Mouse (Mus musculus) hindbrain, postnatal 0 days (tissue): ENCODE data around the gene Prps2. TPM values are rescaled to one million over a fixed set of nuclear protein-coding genes. Genes with fewer than 3 reads are reported as not detected.

Experiments
- ATAC-seq: fragments of 200-750 bp; cut with Nextera tagmentation; 2 replicates; pipeline ENCODE4 v1.8.0; 2017; ENCODE audit warnings: mild to moderate bottlenecking, moderate TSS enrichment, moderate library complexity
- DNase-seq: peaks from one replicate; pipeline ENCODE4 v3.0.0-alpha.2; 2015; ENCODE audit warnings: low spot score
- H3K27ac ChIP-seq: fragments of 300-500 bp; sonication (generic); 2 replicates; pipeline ENCODE4 v1.5.1; 2014; ENCODE audit warnings: mild to moderate bottlenecking
- H3K27me3 ChIP-seq: fragments of 300-500 bp; sonication (generic); 2 replicates; pipeline ENCODE4 v1.6.1; 2014; ENCODE audit warnings: low read length, mixed read lengths; ENCODE audit not compliant: insufficient read depth
- H3K36me3 ChIP-seq: fragments of 300-500 bp; sonication (generic); 2 replicates; pipeline ENCODE4 v1.6.1; 2014; ENCODE audit warnings: low read length, mixed read lengths; ENCODE audit not compliant: insufficient read depth
- H3K4me1 ChIP-seq: fragments of 300-500 bp; sonication (generic); 2 replicates; pipeline ENCODE4 v1.6.1; 2014; ENCODE audit warnings: antibody characterized with exemption, low read length, mixed read lengths; ENCODE audit not compliant: insufficient read depth
- H3K4me2 ChIP-seq: fragments of 300-500 bp; sonication (generic); 2 replicates; pipeline ENCODE4 v1.6.1; 2014; ENCODE audit warnings: low read depth, mild to moderate bottlenecking, low read length, moderate library complexity, mixed read lengths
- H3K4me3 ChIP-seq: fragments of 300-500 bp; sonication (generic); 2 replicates; pipeline ENCODE4 v1.5.1; 2014; ENCODE audit warnings: low read length
- H3K9ac ChIP-seq: fragments of 300-500 bp; sonication (generic); replicated peaks from 2 replicates; pipeline ENCODE4 v1.6.1; 2014; ENCODE audit warnings: mild to moderate bottlenecking, low read length, moderate library complexity, mixed read lengths
- H3K9me3 ChIP-seq: fragments of 300-500 bp; sonication (generic); 2 replicates; pipeline ENCODE4 v1.6.1; 2016; ENCODE audit warnings: low read length, mixed read lengths
- CTCF ChIP-seq: IDR thresholded peaks from 2 replicates; pipeline ENCODE4 v1.5.1; 2016; ENCODE audit warnings: antibody characterized with exemption, control low read depth, low read depth
- WGBS: fragments of 180-500 bp; shearing (Covaris S2); extraction: QIAGEN DNeasy Blood & Tissue Kit; methylation state at CpG from one replicate; pipeline ENCODE4 v1.1.7; 2014; 5-methylcytosine and 5-hydroxymethylcytosine counted together
- polyA plus RNA-seq: library from polyadenylated mRNA; unstranded; fragments of >200 nt; fragmentation: Nextera tagmentation; extraction: Ambion mirVana; gene quantifications from 2 replicates; pipeline ENCODE4 v1.2.1, GENCODE M21; 2015
- total RNA-seq: library from RNA; depleted of rRNA; stranded (reverse); fragments of >200 nt; gene quantifications from 2 replicates; pipeline ENCODE4 v1.2.3, GENCODE M21; 2014

Gene Prps2
- total and polyA plus RNA-seq, 2 experiments from 2014 or later = 14.3 to 30.3 TPM

- H3K9me3 ChIP-seq = no peaks in the 10 kb centered on the region
- no peaks in the 10 kb centered on the region for H3K4me1 ChIP-seq
- no peak for TF ChIP-seq CTCF
- no peak overlapping the region for H3K9ac ChIP-seq
- no peaks in the 10 kb centered on the region for H3K27me3 ChIP-seq
- WGBS = 85% methylated on average over 2 of the region's 2 CpGs
- DNase-seq (no peak), ATAC-seq (no peak)
- no peaks in the 10 kb centered on the region for H3K36me3 ChIP-seq
- H3K4me3 ChIP-seq = no peak overlapping the region
- H3K4me2 ChIP-seq = no peak overlapping the region
- no peak overlapping the region for H3K27ac ChIP-seq
These were observed 42.4 kb downstream of the Prps2 start for GRCm38 (mm10) chrX:167340190-167340589.

DNA sequence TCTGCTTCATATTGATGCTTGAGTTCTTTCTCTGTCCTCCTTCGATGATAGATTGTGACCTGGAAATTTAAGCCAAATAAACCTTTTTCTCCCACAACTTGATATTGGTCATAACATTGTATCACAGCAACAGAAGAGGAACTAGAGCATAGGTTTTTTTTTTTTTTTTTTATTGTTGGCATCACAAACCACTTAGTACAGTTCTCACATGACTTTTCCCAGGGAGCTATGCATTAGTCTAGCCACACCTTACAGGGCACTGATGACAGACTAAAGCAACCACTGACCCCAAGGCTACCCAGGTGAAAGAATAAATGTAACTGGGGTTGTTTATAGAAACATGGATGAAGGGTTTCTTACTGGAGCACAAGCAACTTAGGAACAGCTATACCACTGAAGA lies 44.6 kb downstream of the Prps2 start:
- 95% methylated on average over 1 of the region's 1 CpGs for WGBS
- TF ChIP-seq CTCF = no peak

DNA sequence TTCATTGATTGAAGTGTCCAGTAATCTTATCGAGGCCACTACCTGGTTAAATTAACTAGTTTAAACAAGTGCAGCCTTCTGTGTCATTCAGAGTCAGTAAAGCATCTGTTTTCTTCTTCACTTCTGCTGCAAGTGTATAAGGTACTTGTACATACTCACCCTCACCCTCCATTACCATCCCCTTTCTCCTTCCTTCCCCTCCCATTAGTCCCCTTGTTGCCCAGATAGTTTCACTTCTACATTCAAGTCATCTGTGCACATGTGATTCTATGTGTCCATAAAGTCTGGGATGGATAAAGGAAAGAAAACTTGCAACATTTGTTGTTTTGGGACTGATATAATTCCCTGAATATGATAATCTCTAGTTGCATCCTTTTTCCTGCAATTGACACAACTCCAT lies 48.0 kb downstream of the Prps2 start:
- no peaks in the 10 kb centered on the region for H3K36me3 ChIP-seq
- H3K4me2 ChIP-seq = no peak overlapping the region
- ATAC-seq = no peak
- no peaks in the 10 kb centered on the region for H3K4me1 ChIP-seq
- no peak overlapping the region for H3K4me3 ChIP-seq
- H3K9me3 ChIP-seq = no peaks in the 10 kb centered on the region
- H3K27ac ChIP-seq = no peak overlapping the region
- DNase-seq = no peak
- no peak for TF ChIP-seq CTCF
- 78% methylated on average over 1 of the region's 1 CpGs for WGBS
- H3K27me3 ChIP-seq = no peaks in the 10 kb centered on the region
- H3K9ac ChIP-seq = no peak overlapping the region

More for the DNA sequence above, 44.6 kb downstream of the Prps2 start:
- H3K27ac ChIP-seq = no peak overlapping the region
- ATAC-seq = no peak
- DNase-seq = no peak
- H3K27me3 ChIP-seq = no peaks in the 10 kb centered on the region
- no peaks in the 10 kb centered on the region for H3K9me3 ChIP-seq
- H3K4me3 ChIP-seq = no peak overlapping the region
- H3K9ac ChIP-seq = no peak overlapping the region
- H3K4me1 ChIP-seq = no peaks in the 10 kb centered on the region
- H3K4me2 ChIP-seq = no peak overlapping the region
- no peaks in the 10 kb centered on the region for H3K36me3 ChIP-seq

DNA sequence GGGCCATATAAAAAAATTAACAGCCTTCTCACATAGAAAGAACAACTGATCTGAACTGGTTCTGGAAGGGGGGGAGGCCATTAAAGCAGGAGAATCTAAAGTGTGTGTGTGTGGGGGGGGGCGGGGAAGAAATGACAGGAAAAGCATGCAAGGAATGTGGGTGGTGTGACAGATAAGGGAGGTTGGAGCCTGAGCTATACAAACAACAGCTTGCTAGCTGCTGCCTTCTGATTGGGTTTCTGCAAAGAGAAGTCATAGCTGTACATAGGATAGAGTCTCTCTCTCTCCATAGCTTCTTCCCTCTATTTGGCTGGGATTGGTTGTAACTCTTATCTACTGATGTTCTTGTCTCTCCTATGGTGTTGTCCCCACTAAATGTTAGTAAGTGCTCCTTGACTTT lies 49.9 kb downstream of the Prps2 start:
- no peak overlapping the region for H3K4me3 ChIP-seq
- DNase-seq (no peak), ATAC-seq (no peak)
- H3K9me3 ChIP-seq = no peaks in the 10 kb centered on the region
- H3K9ac ChIP-seq = no peak overlapping the region
- no peaks in the 10 kb centered on the region for H3K4me1 ChIP-seq
- no peak for TF ChIP-seq CTCF
- H3K27me3 ChIP-seq = no peaks in the 10 kb centered on the region
- H3K27ac ChIP-seq = no peak overlapping the region
- H3K36me3 ChIP-seq = no peaks in the 10 kb centered on the region
- 73% methylated on average over 1 of the region's 1 CpGs for WGBS
- H3K4me2 ChIP-seq = no peak overlapping the region

DNA sequence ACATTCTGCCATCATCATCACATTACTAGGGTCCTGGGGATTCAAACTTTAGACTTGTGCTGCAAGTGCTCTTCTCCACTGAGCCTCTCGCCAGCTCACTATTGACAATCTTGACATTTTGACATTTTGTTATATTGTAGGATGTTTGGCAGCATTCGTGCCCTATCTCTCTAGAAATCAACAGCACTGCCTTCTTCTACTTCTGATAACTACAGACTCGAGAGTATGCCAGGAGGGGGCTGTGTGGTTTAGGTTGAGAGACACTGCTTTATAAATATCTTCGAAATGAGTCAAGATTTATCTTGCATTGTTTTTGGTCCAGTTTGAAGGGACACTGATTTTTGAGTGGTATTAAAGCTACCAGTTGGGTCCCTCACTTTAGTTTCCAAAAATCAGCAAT lies 51.6 kb downstream of the Prps2 start:
- no peak for DNase-seq

DNA sequence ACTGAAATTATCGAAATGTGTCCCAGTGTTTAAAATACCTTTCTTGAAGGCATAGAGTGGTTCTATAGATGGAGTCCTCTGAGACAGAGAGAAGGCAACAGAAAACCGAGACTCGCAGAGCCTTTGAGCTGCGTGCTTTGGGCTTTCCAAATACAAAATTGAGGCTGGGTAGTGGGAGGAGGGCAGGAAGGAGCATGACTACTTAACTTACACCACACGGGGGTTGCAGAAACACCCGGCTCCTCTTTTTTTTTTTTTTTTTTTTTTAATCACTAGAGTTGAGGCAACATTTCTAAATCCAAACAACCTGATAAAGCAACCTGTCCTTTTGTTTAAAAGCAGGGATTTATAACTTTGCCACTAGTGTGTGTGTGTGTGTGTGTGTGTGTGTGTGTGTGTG lies 52.1 kb downstream of the Prps2 start, which contains the start of gene Tlr7:
TSS of gene Tlr7 (minus strand) at position 160 of the 400 bp plus-strand sequence.
- no peaks in the 10 kb centered on the region for H3K9me3 ChIP-seq
- H3K4me3 ChIP-seq = no peak within 1 kb of the TSS
- TF ChIP-seq CTCF = no peak
- ATAC-seq = no peak
- no peak within 1 kb of the TSS for H3K9ac ChIP-seq
- no peaks in the 10 kb centered on the region for H3K27me3 ChIP-seq
- no peak within 1 kb of the TSS for H3K27ac ChIP-seq
- H3K4me2 ChIP-seq = no peak within 1 kb of the TSS
- H3K4me1 ChIP-seq = no peaks in the 10 kb centered on the region
- 86% methylated on average over 6 of the region's 6 CpGs for WGBS
- no peaks in the 10 kb centered on the region for H3K36me3 ChIP-seq
- no peak for DNase-seq

More for the DNA sequence above, 51.6 kb downstream of the Prps2 start:
- Histone ChIP-seq H3K4me1 (no peaks in the 10 kb centered on the region), H3K9me3 (no peaks in the 10 kb centered on the region), H3K4me3 (no peak overlapping the region), H3K27me3 (no peaks in the 10 kb centered on the region), H3K36me3 (no peaks in the 10 kb centered on the region), H3K9ac (no peak overlapping the region), H3K27ac (no peak overlapping the region), H3K4me2 (no peak overlapping the region)
- ATAC-seq = no peak
- no peak for TF ChIP-seq CTCF
- 77% methylated on average over 4 of the region's 4 CpGs for WGBS

- 88% methylated on average over 1 of the region's 1 CpGs for WGBS
- ATAC-seq (no peak), DNase-seq (no peak)
- H3K27ac ChIP-seq = no peak overlapping the region
- TF ChIP-seq CTCF = no peak
- H3K9ac ChIP-seq = no peak overlapping the region
- no peaks in the 10 kb centered on the region for H3K36me3 ChIP-seq
- no peak overlapping the region for H3K4me2 ChIP-seq
- H3K4me1 ChIP-seq = no peaks in the 10 kb centered on the region
- H3K9me3 ChIP-seq = no peaks in the 10 kb centered on the region
- H3K4me3 ChIP-seq = no peak overlapping the region
- no peaks in the 10 kb centered on the region for H3K27me3 ChIP-seq
These were observed 52.9 kb downstream of the Prps2 start for GRCm38 (mm10) chrX:167329620-167330019.
